Mouse (Mus musculus) Patski (cell line): Measurements from ENCODE around the gene Anxa7. TPM values are rescaled to one million over a fixed set of nuclear protein-coding genes. Genes with fewer than 3 reads are reported as not detected.

Experiments
- ATAC-seq: fragments of 100-300 bp; one replicate; pipeline ENCODE4 v1.8.0; 2021
- CTCF ChIA-PET: fragments of 350-600 bp; sonication (Branson Sonifier 250); formaldehyde crosslinking; loops from one replicate; lab custom pipeline; 2022; ENCODE audit warnings: inconsistent platforms; lab: Charles Lee
- POLR2A ChIA-PET: fragments of 350-600 bp; sonication (Branson Sonifier 250); formaldehyde crosslinking; loops from one replicate; lab custom pipeline; 2022; ENCODE audit warnings: antibody characterized with exemption, inconsistent platforms; lab: Charles Lee
- DNase-seq: peaks from one replicate; pipeline ENCODE4 v3.0.0-alpha.2; 2011; ENCODE audit warnings: low read depth, low spot score
- H3K27me3 ChIP-seq: fragments of 371-371 bp; one replicate; pipeline ENCODE4 v1.5.1; 2021
- CTCF ChIP-seq: fragments of 100-300 bp; IDR thresholded peaks from one replicate; pipeline ENCODE4 v1.5.1; 2021
- in situ Hi-C: fragments of 300-500 bp; cut with MboI; formaldehyde crosslinking; loops from 3 replicates; pipeline ENCODE4 v1.11.1; 2018; ENCODE audit warnings: low pct_unique_long_range_greater_than_20kb, mixed read lengths
- polyA plus RNA-seq: library from polyadenylated mRNA; unstranded; gene quantifications from one replicate; pipeline ENCODE4 v1.2.3, GENCODE M21; 2021

The Anxa7 gene
- polyA plus RNA-seq, 1 experiment from 2014 or later, result 111 TPM

GRCm38 (mm10) chr14:20432420-20432819 is 47.5 kb downstream of the Anxa7 start:
- CTCF ChIA-PET, result no interaction called here
- ATAC-seq (no peak), DNase-seq (no peak)
- in situ Hi-C loops, result no loop called here
- POLR2A ChIA-PET, result no interaction called here
- H3K27me3 ChIP-seq, result no peaks in the 10 kb centered on the region
- TF ChIP-seq CTCF, result no peak

- no peak for TF ChIP-seq CTCF
- DNase-seq (no peak), ATAC-seq (no peak)
- ChIA-PET CTCF (no interaction called here), POLR2A (no interaction called here)
- no peaks in the 10 kb centered on the region for H3K27me3 ChIP-seq
- in situ Hi-C loops, result no loop called here
These were observed 48.2 kb downstream of the Anxa7 start for GRCm38 (mm10) chr14:20431726-20432125.

- ChIA-PET CTCF (interaction anchor here (1.4 kb wide), 1 partner anchor 17 kb away, joined by 3 read pairs; no protein-coding TSS in a partner anchor), POLR2A (no interaction called here)
- no peaks in the 10 kb centered on the region for H3K27me3 ChIP-seq
- DNase-seq, result no peak
- no peak for ATAC-seq
- in situ Hi-C loops, result no loop called here
- no peak for TF ChIP-seq CTCF
These were observed 50.1 kb downstream of the Anxa7 start for GRCm38 (mm10) chr14:20429833-20430232.

- DNase-seq, result no peak
- in situ Hi-C loops, result no loop called here
- ATAC-seq, result no peak
- H3K27me3 ChIP-seq, result no peaks in the 10 kb centered on the region
- TF ChIP-seq CTCF, result no peak
- ChIA-PET CTCF (interaction anchor here (1.4 to 1.6 kb wide), 2 partner anchors 16 to 26 kb away, joined by 3 read pairs; no protein-coding TSS in a partner anchor), POLR2A (interaction anchor here (0.6 kb wide), 1 partner anchor 24 kb away, joined by 4 read pairs; no protein-coding TSS in a partner anchor)
These were observed 51.3 kb downstream of the Anxa7 start for GRCm38 (mm10) chr14:20428593-20428992.

- DNase-seq, result no peak
- no peak for TF ChIP-seq CTCF
- in situ Hi-C loops, result no loop called here
- ChIA-PET POLR2A (no interaction called here), CTCF (no interaction called here)
- no peaks in the 10 kb centered on the region for H3K27me3 ChIP-seq
- no peak for ATAC-seq
These were observed 56.9 kb downstream of the Anxa7 start for GRCm38 (mm10) chr14:20423046-20423445.

GRCm38 (mm10) chr14:20422257-20422656 is 57.7 kb downstream of the Anxa7 start:
- in situ Hi-C loops, result no loop called here
- TF ChIP-seq CTCF, result no peak
- no peak for DNase-seq

More at GRCm38 (mm10) chr14:20422257-20422656, 57.7 kb downstream of the Anxa7 start:
- POLR2A ChIA-PET, result no interaction called here
- no peaks in the 10 kb centered on the region for H3K27me3 ChIP-seq
- CTCF ChIA-PET, result interaction anchor here (1.5 kb wide), 1 partner anchor 29 kb away, joined by 3 read pairs; no protein-coding TSS in a partner anchor
- ATAC-seq, result no peak

Other genes starting within 250 kb of the Anxa7 start
- not detected for gene Kcnk16, start 210.9 kb downstream of the Anxa7 start, polyA plus RNA-seq
- gene Nudt13, start 185.4 kb downstream of the Anxa7 start, polyA plus RNA-seq, result 39.7 TPM
- 46.4 TPM for gene Ecd, start 132.0 kb downstream of the Anxa7 start, polyA plus RNA-seq
- 40.7 TPM for gene Fam149b, start 132.0 kb downstream of the Anxa7 start, polyA plus RNA-seq
- 61.1 TPM for gene Dnajc9, start 91.2 kb downstream of the Anxa7 start, polyA plus RNA-seq
- 80.4 TPM for gene Mrps16, start 86.5 kb downstream of the Anxa7 start, polyA plus RNA-seq
- gene Cfap70, start 27.9 kb downstream of the Anxa7 start, polyA plus RNA-seq, result 0.15 TPM
- gene Mss51, start 16.8 kb upstream of the Anxa7 start, polyA plus RNA-seq, result 0.65 TPM
- gene Ppp3cb, start 66.4 kb upstream of the Anxa7 start, polyA plus RNA-seq, result 61.1 TPM
- 21.6 TPM for gene Usp54, start 160.9 kb upstream of the Anxa7 start, polyA plus RNA-seq
- not detected for gene Myoz1, start 176.4 kb upstream of the Anxa7 start, polyA plus RNA-seq
- 0.55 TPM for gene Synpo2l, start 188.2 kb upstream of the Anxa7 start, polyA plus RNA-seq
- gene Sec24c, start 194.2 kb upstream of the Anxa7 start, polyA plus RNA-seq, result 113 TPM
- 9.2 TPM for gene Fut11, start 214.8 kb upstream of the Anxa7 start, polyA plus RNA-seq
- 96.6 TPM for gene Chchd1, start 222.9 kb upstream of the Anxa7 start, polyA plus RNA-seq
- 162 TPM for gene Zswim8, start 227.4 kb upstream of the Anxa7 start, polyA plus RNA-seq